Mouse (Mus musculus): ENCODE measurements at regions not wholly inside any gene's neighbourhood (a gene's known extent, or its start where the extent isn't known, plus 50 kb on each side); places are given as distances from the start of the nearest gene placed in this dataset.

DNA sequence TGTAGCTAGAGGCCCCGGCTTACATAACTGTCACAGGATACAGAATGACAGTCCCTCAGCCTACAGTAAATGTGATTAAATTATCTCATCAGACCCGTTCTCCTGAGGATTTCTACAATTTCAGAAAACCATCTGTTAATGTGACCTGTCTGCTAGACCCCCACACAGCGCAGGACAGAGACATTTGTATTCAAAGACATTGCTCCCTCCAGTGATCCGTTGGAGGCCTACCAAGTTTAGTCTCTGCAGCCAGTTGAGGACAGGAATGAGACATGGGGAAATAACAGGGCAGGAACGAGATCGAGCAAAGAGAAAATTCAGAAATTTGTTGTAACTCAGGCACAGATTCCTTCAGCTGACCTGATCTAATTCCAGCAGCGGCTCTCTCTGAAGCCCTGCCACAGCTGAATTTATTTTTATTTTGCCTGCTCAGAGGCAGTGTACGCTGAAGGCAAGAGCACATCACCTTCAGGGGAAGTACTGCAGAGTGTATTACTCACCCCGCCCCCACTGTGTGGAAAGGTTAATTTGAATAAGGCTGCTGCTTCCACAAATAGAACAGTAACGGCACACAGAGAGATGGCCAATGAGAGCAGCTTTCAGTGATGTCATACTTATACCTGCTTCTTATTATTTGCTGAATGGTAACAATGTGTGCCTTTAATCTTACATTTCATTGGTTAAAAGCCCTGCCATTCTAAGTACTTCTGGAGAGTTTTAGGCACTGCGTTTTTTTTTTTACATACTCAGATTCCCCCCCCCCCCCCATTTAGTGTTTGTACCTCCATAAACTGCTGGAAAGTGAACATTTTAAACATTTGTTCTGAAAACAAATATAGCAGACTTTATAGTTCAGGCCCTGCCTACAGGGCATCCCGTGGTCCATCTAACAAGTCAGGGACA, 176.9 kb upstream of the Klf12 start:
- DNase-seq (ENCODE audit: low spot score in 2 of 2) = peak; percentile 55 to 64
- intact Hi-C loops (cut with DNase I) = no loop called here

DNA sequence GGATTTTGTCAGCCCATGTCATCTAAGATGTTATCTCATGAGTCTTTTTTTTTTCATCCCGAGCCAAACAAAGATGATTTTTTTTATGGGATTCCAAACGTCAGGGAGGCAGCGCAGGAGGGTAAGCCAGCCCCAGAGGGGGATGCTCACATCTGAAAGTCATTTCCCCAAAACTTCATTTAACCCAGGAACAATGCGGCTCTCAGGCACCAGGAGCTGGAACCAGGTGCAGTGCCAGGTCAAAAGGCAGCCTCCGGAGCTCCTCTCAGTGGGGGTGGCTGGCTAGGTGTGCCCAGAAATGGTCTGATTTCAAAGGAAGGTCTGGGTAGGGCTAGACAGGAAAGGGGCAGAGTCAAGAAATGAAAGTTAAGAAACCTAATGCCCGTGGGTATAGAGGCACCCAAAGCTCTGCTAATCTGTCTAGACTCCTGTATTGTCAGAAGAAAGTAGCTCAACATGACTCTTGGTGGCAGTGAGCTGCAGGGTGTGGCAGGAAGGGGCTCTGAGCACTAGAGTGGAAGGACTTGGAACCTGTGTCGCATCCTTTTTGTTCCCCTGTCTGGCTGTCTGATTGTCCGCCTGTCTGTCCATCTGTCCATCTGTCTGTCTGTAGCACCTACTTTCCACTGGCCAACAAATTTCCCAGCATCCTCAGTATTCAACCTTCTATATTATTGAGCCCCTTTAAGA, 175.3 kb upstream of the Klf12 start:
- intact Hi-C loops (cut with DNase I) = loop anchor here (1.0 to 10.0 kb wide), 3 partner anchors 105 to 515 kb away; partner anchors contain the start of gene Klf12
- no peak for DNase-seq (ENCODE audit: low spot score in 2 of 2)

DNA sequence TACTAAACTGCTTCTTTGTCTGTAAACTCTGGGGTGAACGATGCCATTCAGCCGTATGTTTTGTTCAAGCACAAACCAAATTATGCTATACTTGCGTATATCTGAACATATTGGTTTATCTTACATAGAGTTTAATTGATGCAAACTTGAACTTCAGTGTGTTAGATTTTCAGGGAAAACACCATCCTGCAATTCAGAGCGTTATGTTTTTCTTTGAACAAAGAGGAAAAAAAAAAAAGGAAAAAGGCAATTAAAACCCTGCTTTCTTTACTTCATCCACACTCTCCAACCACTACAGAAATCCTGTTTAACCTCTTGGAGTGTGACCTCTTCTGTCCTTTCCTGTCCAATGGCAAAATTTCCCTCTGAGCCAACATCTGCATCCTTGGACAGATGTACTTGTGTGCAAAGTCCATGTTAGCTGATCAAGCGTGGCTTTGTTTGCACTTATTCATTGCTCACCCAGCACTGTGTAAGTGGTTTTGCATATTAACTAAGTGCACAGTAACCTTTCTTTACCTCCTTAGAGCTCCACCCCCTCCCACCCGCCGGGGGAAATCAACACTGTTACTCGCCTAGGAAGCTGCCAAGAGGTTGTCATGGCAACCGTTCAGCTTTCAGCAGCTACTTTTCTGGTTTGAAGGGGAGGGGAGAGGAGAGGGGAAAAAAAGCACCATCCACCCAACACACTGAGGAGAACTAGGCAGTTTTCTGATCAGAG, 174.4 kb upstream of the Klf12 start:
- peak; percentile 82 to 84 for DNase-seq (ENCODE audit: low spot score in 2 of 2)
- intact Hi-C loops (cut with DNase I) = loop anchor here (1.0 to 10.0 kb wide), 3 partner anchors 104 to 514 kb away; partner anchors contain the start of gene Klf12

DNA sequence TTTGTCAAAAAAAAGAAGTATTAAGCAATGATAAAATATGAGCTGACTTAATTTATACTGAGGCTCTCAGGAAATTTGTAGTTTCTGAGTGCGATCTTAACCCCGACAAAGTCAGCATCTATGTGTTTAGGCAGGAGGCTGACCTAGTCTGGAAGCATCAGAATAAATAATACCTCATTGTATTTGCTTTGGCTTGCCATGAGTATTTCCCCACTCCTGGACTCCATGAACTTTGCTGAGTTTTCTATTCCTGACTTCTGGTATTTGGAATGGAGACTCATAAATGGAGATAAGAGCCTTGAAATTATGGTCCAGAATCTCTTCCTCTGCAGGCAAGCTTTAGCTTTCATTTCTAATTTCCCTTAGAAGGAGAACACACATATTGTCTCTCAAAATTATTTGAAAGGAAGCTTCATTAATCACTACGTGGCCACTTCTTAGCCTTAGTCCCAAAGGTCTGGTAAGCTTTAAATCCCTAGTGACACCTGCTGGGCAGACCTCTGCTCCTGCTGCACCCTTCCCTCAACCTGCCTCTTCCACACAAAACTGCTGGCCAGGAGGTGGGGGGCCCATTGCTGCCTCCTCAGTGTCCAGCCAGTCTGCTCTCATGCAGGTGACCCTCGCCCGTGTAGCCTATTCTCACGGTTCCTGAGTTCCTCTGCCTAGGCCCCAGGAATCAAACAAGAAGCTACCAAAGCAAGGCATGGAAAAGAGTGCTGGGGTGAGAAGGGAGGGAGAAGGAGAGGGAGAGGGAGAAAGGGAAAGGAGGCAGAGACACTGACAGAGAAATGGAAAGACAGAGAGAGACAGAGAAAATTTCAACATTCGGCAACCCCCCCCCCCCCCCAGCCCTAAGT, 173.6 kb upstream of the Klf12 start:
- DNase-seq (ENCODE audit: low spot score in 2 of 2) = no peak
- intact Hi-C loops (cut with DNase I) = loop anchor here (10.0 kb wide), 2 partner anchors 103 to 513 kb away; no protein-coding TSS in a partner anchor

DNA sequence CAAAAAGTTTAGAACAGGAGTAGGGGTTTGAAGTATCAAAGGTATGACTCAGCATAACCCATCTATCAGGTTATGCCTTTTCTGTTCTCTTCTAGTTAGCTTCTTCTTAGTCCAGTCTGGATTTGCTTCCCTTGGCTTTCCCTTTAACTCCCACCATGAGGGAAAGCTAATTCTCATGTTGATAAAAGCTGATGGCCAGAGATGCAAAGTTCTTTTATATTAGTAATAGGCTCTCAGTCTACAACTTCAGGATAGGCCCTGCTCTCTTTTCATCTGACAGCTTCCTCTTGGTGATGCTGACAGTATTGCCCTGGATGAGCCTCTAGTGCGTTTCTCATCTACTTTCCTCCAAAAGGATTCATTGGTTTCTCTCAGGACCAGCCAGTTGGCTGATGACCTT, 161.7 kb upstream of the Klf12 start:
- intact Hi-C loops (cut with DNase I) = no loop called here
- DNase-seq (ENCODE audit: low spot score in 2 of 2) = no peak

DNA sequence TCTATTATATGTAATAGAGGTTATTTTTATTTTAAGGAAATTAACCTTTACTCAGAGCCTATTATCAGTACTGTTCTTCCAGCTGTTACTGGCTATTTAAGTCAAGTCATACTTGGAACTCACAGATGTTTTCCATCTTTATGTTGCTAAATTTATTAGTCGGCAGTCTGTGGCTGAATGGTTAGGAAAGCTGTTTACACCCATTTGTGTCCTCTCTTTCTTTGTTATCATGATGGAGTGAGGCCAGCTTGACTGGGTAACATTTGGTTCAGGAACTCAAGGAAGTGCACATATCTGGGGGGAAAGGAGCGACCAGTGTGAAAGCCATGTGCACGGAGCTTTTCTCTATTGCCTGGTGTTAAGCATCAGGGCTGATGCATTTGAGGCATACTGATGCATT, 160.4 kb upstream of the Klf12 start:
- no peak for DNase-seq (ENCODE audit: low spot score in 2 of 2)
- intact Hi-C loops (cut with DNase I) = no loop called here

DNA sequence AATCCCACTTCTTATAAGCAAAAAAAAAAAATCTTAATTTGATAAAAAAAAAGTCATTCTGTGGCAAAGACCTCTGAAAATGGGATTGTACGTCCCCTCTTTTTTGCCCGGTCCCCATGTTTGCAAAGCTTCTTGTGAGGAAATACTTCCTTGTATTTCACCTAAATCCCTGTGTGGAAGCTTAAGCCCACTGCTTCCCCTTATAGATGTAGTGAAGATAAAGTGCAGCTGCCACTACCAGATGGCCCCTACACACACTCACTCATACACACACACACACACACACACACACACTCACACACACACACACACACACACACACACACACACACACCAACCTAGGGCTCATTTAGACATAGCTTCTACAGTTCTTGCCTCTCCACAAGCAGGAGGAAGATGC, 159.6 kb upstream of the Klf12 start:
- no peak for DNase-seq (ENCODE audit: low spot score in 2 of 2)

DNA sequence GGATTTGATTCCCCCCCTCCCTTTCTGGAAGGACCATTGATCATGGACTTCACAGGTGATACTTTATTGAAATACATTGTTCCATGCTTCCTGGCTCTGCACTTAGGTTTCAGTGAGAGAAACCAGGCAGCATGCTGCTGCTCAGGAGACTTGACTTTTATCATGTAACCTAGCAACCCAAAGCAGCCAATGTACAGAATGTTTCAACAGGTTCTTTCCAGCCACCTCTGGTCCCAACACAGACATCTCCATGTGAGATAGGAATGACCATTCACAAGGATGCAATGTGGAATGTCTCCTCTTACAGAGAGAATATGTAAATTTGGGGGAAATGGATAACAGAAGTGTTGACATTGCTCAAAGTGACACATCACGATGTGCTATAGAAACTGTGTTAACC, 153.1 kb upstream of the Klf12 start:
- intact Hi-C loops (cut with DNase I) = no loop called here
- no peak for DNase-seq (ENCODE audit: low spot score in 2 of 2)

More for the DNA sequence above, 159.6 kb upstream of the Klf12 start:
- intact Hi-C loops (cut with DNase I) = no loop called here

DNA sequence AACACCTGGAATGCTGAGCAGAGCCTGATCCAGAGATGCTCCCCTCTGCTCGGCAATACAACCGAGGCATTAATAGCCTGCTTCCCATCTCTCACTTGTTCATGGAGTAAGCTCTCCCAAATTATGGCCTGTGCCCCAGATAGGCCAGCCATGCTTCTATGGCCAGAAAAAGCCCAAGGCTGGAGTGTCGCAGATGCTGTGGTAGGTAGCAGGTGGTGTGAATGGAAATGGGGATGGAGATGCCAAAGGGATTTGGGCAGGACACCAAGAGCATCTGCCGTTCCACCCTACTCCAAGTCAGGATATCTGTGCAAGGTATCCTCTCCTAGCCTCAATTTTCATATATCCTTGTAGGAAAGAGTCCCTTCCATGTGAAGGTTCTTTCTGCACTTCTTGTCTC, 145.2 kb upstream of the Klf12 start:
- no peak for DNase-seq (ENCODE audit: low spot score in 2 of 2)
- intact Hi-C loops (cut with DNase I) = no loop called here

DNA sequence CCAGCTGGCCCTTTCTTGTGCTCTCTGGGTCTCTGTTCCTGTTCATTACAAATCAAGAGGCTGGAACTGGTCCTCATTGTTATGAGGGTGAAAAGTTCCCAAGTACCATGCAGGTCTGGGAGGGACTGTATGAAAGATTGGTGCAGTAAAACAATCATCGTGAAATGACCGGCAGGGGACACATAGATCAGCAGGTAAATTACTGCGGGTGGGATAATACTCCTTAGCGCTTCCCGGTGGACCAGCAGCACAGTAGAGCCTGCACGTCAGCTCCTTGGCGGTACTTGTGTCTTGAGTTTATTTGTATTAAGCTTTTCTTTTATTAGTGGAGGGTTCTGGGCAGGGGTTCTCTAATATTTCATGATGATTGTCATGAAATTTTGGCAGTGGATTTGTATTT, 141.9 kb upstream of the Klf12 start:
- intact Hi-C loops (cut with DNase I) = no loop called here
- DNase-seq (ENCODE audit: low spot score in 2 of 2) = no peak

DNA sequence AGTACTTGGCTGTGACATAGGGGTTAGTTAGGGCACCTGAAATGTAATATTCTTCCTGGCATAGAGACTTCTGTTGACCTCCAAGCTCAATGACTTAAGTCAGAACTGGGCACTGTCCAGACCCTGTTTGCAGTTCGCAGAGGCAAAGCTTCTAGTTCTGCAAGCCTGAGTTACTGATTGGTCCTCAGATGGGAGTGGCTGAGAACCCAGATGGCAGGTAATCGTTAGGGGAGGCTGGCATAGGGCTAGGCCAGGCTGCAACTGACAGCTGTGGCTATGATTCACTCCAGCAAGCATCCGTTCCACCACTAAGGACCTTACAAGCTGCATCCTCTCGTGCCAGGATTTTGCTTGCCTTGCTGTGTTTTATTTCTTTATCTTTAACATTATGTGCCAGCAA, 139.3 kb upstream of the Klf12 start:
- no peak for DNase-seq (ENCODE audit: low spot score in 2 of 2)
- intact Hi-C loops (cut with DNase I) = no loop called here

DNA sequence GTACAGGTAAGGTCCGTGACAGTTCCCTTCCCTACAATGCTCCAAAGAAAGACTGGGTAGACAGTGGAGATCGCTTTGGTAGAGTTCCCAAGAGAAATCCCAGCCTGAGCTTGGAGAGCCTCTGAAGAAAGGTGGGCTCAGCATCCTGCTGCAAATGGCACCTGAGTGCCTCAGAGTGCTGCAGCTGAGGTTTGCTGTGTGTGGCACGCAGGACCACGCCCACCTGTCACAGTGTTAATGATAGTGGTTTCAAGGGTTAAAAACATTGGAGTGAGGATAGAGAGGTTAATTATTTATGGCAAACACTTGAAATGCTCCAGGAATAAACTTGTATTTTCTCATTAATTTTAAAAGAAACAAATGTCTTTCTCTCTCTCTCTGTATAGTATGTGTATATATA, 137.2 kb upstream of the Klf12 start:
- DNase-seq (ENCODE audit: low spot score in 2 of 2) = no peak
- intact Hi-C loops (cut with DNase I) = no loop called here

DNA sequence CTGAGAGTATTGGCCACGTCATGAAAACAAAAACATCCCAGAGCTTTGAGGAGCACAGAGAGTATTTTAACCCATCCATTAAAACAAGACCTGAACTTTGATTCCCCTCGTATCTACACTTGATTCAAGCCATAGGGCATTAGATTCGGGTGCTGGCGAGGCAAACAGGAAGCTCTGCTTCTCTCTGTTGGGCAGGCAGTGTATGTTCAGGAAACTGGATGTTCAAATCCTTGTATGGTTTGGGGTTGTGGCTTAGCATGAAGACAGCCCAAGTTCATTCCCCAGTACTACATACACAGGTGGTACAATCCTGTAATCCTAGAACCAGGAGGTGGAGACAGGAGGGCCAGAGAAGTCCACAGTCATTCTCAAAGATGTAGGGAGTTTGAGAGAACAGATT, 130.6 kb upstream of the Klf12 start:
- no peak for DNase-seq (ENCODE audit: low spot score in 2 of 2)
- intact Hi-C loops (cut with DNase I) = no loop called here

DNA sequence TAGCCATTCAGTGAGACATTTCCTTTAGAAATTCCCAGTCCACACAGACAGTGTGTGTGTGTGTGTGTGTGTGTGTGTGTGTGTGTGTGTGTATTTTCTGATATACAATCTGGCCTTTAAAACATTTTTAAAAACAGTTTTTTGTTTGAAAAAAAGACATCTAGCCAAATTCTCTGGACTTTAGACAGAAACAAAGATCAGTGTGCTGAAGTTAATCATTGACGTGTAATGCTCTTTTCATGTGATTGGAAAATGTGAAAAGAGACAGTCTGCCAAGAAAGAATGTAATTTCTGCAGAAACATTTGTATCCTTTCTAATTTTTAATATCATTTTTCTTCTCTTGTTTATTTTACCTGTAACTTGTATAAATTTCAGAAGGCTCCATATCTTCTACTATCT, 127.7 kb upstream of the Klf12 start:
- intact Hi-C loops (cut with DNase I) = no loop called here

DNA sequence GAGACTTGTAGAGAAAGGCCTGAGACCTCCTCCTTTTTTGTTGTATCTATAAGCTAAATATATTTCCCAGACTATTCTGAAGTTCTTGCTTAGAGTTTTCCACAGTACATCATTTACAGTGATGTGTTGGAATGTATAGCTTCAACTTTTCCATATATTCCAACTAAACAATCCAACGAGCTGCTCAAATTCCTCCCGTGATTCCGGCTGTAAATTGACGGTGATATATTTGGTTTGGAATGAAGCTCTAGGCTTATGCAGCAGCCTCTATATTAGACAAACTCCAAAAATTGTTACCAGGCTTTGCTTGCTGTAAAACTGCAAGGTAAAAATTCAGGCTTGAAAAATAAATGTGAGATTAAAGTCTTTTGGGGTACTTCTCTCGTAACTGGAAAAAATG, 112.7 kb upstream of the Klf12 start:
- intact Hi-C loops (cut with DNase I) = no loop called here
- no peak for DNase-seq (ENCODE audit: low spot score in 2 of 2)

More for the DNA sequence above, 127.7 kb upstream of the Klf12 start:
- DNase-seq (ENCODE audit: low spot score in 2 of 2) = no peak

DNA sequence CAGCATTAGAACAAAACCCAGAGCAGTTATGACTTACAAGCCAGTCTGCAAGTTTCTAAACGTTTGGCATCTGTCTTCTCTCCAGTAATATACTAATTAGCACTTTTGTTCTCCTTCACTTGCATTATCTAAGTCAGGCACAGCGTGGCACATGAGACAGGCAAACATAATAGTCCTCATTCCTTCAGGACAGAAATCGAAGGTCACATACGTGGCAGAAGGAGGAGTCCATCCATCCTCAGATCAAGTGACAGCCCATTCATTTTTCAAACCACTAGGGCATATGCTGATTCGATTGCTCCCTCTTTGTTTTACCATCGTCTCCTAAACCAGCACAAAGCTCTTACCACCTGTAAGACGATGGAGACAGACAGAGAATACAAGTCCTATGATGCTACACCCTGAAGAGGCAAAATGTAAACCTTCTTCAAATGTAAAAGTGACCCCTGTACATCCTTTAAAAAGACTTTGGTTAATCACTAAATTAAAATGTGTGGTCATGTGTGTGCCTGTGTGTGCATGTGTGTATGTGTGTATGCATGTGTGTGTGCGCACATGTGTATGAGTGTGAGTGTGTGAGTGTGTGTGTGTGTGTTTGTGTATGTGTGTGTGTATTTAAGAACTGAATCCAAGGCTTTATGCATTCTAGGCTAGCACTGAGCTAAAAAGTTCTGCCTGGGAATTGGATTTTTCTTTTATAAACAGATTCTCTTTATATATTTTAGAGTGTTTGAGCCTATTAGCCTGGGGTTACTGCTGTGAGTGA, 90.9 kb upstream of the Klf12 start:
- DNase-seq (ENCODE audit: low spot score in 2 of 2) = no peak
- intact Hi-C loops (cut with DNase I) = no loop called here

DNA sequence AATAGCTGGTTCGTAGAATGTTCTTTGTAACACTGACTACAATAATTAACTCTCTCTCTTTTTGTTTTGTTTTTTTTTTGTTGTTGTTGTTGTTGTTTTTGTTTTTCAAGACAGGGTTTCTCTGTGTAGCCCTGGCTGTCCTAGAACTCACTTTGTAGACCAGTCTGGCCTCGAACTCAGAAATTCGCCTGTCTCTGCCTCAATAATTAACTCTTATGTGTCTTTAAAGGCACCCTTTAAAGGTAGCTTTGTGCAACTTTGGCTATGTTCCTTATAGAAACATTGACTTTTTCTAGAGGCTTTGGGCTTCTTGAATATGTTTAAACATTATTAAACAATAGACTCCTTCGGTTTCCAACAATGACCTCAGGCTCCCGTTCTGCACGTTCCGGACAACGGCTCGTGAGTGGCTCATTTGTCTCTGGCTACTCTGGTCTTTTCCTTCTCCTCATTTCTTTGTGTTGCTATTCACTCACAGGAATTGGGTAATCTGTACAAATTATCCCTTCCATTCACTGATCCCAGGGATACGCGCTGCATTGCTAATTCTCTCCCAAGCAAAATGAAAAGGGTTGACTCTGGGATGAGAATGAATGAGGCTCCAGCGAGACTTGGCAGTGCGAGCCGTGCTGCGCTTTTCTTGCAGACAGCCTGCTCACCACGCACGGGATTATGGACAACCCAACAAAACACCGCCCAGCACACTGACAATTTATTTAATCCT, 90.2 kb upstream of the Klf12 start:
- peak; percentile 36 to 48 for DNase-seq (ENCODE audit: low spot score in 2 of 2)
- intact Hi-C loops (cut with DNase I) = no loop called here

DNA sequence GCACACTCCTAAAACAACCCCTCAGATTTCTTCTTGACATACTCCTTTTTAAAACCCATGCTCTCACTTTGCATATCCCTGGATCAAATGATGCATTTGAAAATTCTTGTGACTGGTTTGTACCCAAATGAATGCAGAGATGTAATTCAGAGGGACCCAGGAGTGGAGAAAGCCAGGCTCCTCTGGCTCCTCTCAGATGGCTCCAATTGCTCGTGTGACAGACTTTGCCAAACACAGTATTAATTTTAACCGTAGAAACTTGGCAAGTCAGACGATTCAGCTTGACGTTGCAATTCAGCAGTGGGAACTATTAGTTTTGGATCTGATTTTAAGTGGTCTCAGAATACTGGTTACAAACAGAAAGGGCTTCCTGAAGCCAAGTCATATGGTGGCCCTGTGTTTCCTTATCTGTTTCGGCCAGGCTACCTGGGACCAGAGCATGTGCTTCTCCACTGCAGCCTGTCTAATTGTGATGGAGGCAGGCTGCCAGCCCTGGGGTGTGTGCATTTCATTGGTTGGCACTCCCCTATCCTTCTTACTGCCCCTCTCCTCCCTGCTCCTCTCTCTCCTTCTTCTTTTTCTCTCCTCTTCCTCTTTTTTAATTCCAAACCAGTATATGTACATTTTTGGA, 81.9 kb upstream of the Klf12 start:
- intact Hi-C loops (cut with DNase I) = no loop called here
- no peak for DNase-seq (ENCODE audit: low spot score in 2 of 2)

Measured in left cerebral cortex, postnatal 36 days (tissue).